Mouse (Mus musculus): ENCODE measurements at regions not wholly inside any gene's neighbourhood (a gene's known extent, or its start where the extent isn't known, plus 50 kb on each side); places are given as distances from the start of the nearest gene placed in this dataset.
A peak's percentile ranks its signal among the peaks of the same experiment; 100 is the strongest.
"Not testable (repeated sequence)": the region's sequence is repeated elsewhere in the genome, so short reads cannot be mapped to it uniquely, and the experiment has no call there.

DNA sequence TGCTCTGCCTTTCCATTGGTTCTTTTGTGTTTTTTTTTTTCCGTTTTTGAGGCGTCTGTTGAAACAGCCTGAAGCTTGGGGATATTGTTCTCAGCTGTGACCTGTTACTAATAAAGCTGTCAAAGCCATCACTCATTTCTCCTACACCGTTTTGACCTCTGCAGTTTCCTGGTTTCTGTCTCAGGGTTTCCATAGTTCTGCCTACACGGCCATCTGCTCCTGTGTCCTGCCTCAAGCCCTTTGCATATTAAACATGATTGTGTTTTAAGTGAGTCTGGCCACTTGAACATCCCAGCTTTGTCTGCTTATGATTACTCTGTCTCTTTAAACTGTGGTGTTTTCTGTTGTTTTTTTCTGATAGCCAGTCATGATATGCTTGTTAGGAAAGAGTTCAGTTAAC, 114.1 kb upstream of the Commd3 start:
- no peak for TF ChIP-seq CTCF (conservative IDR thresholded peaks at IDR 0.05)
- H3K4me3 ChIP-seq: no peak overlapping the region
- DNase-seq (ENCODE audit: low spot score in 2 of 2): no peak
- no peak overlapping the region for H3K27ac ChIP-seq

DNA sequence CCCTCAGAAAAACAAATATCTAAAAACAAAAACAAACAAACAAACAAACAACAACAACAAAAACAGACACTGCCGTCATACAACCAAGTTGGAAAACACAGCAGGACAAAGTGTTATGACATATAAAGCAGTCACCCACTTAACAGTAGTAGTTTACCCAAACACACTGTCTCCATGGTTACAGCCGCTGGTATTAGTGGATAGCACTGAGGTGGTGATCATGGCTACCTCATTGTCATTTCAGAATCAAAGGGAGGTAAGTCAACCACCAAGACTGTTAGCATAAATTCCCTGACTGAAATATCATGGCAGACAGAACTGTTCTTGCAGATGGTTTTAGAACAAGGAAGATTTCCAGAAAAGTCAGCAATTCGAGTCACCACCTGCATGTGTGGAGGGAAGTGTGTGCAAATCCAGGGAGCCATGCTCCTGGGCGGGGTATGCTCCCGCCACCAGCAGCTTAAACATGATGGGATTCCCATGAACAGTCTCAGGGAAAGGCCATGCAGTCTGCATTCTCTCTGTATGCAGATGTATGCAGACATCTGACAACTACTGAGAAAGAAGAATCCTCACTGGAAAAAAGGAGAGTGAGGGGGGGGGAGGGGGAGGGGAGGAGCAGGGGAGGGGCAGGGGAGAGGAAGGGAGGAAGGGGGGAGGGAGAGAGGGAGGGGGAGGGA, 124.1 kb upstream of the Commd3 start:
- Histone ChIP-seq H3K4me3 (no peak overlapping the region), H3K27ac (no peak overlapping the region)
- DNase-seq (ENCODE audit: low spot score in 2 of 2): no peak
- TF ChIP-seq CTCF (conservative IDR thresholded peaks at IDR 0.05): no peak

GRCm38 (mm10) chr2:18524387-18524786, 131.8 kb upstream of the Dnajc1 start:
- no peak overlapping the region for H3K4me3 ChIP-seq
- no peak for DNase-seq (ENCODE audit: low spot score in 2 of 2)
- no peak for TF ChIP-seq CTCF (conservative IDR thresholded peaks at IDR 0.05)
- H3K27ac ChIP-seq: no peak overlapping the region

DNA sequence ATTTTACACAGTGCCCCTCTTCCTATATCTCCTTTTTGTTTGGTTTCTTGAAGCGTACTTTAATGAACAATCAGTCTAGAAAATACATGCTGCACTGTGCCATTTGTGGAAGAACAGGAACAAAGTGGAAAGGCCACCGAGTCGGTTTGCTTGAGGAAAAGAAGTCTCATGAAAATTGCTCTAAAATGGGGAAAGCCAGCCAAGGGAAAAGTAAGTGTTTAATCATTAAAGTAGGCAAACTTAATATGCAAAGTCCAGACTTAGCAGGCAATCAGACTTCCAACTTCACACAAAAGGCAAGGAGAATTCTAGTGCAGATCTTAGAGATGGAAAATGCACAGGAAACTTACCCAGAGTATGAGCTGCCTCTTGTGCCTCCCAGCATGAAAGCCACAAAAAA, 131.3 kb upstream of the Dnajc1 start:
- no peak for TF ChIP-seq CTCF (conservative IDR thresholded peaks at IDR 0.05)
- no peak for DNase-seq (ENCODE audit: low spot score in 2 of 2)
- H3K27ac ChIP-seq: no peak overlapping the region

DNA sequence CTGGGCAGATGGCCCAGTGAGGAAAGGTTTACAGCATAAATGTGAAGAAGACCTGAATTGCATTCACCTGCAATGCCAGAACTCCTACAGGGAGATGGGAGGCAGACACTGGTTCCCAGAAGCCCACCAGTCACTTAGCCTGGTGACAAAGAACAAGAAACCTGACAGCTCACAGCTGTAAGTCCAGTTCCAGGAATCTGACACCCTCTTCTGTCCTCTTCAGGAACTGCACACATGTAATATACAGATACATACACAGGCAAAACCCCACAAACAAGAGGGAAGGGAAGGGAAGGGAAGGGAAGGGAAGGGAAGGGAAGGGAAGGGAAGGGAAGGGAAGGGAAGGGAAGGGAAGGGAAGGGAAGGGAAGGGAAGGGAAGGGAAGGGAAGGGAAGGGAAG, 120.8 kb upstream of the Dnajc1 start:
- Histone ChIP-seq H3K4me3 (no peak overlapping the region), H3K27ac (no peak overlapping the region)
- no peak for DNase-seq (ENCODE audit: low spot score in 2 of 2)
- TF ChIP-seq CTCF (conservative IDR thresholded peaks at IDR 0.05): peak; percentile 34; the same call in 1 of the 2 replicates

More for the DNA sequence above, 131.3 kb upstream of the Dnajc1 start:
- no peak overlapping the region for H3K4me3 ChIP-seq

DNA sequence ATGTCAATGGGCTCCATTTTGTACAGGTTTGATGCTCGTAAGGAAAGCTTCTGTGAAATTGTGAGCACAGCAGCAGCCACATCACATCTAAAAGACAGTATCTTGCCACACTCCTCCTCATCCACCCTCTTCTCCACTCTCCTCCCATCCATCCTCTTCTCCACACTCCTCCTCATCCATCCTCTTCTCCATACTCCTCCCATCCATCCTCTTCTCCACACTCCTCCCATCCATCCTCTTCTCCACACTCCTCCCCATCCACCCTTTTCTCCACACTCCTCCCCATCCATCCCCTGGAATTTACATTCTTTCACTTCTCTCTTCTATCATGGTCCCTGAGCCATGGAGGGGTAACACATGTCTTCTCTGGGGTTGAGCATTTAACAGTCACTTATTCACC, 116.7 kb upstream of the Dnajc1 start:
- Histone ChIP-seq H3K27ac (no peak overlapping the region), H3K4me3 (no peak overlapping the region)
- TF ChIP-seq CTCF (conservative IDR thresholded peaks at IDR 0.05): no peak
- DNase-seq (ENCODE audit: low spot score in 2 of 2): no peak

- TF ChIP-seq CTCF (conservative IDR thresholded peaks at IDR 0.05): no peak
- DNase-seq (ENCODE audit: low spot score in 2 of 2): peak; percentile 14 to 48
- Histone ChIP-seq H3K4me3 (no peak overlapping the region), H3K27ac (peak overlapping the region; percentile 36; the same call in 1 of the 2 replicates)
Measured at GRCm38 (mm10) chr2:18473361-18473771, 80.7 kb upstream of the Dnajc1 start.

DNA sequence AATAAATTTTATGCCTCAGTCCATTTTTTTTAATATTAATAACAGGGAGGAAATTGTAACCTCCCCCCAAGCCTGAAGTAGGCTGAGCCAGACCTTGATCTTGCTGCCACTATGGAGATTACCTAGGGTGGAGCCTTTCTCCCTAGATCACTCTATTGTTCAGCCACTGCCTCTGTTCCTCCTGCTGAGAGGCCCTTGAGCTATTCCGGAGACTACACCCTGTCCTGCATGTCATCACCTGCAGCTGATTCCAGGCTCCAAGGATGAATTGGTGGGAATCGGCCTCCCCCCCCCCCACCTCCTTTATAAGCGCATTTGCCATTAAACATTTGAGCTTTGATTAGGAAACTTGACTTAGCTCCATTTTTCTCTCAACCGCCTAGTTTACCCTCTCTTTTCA, 68.3 kb upstream of the Dnajc1 start:
- no peak overlapping the region for H3K4me3 ChIP-seq
- no peak for TF ChIP-seq CTCF (conservative IDR thresholded peaks at IDR 0.05)
- no peak for DNase-seq (ENCODE audit: low spot score in 2 of 2)
- no peak overlapping the region for H3K27ac ChIP-seq

- not testable (repeated sequence) for DNase-seq (ENCODE audit: low spot score in 2 of 2); H3K4me3 ChIP-seq
Measured at GRCm38 (mm10) chr2:18460281-18460680, 67.7 kb upstream of the Dnajc1 start.

GRCm38 (mm10) chr2:18453426-18453825, 60.8 kb upstream of the Dnajc1 start:
- not testable (repeated sequence) for H3K4me3 ChIP-seq; DNase-seq (ENCODE audit: low spot score in 2 of 2); H3K27ac ChIP-seq

More at GRCm38 (mm10) chr2:18460281-18460680, 67.7 kb upstream of the Dnajc1 start:
- H3K27ac ChIP-seq: not testable (repeated sequence)

GRCm38 (mm10) chr2:18445809-18446208, 53.2 kb upstream of the Dnajc1 start:
- DNase-seq (ENCODE audit: low spot score in 2 of 2): no peak
- no peak for TF ChIP-seq CTCF (conservative IDR thresholded peaks at IDR 0.05)
- Histone ChIP-seq H3K4me3 (no peak overlapping the region), H3K27ac (no peak overlapping the region)
